Mouse (Mus musculus) kidney, embryonic 15.5 days (tissue): ENCODE results near the gene Pik3c2g. TPM values are rescaled to one million over a fixed set of nuclear protein-coding genes. Genes with fewer than 3 reads are reported as not detected.
A peak's percentile ranks its signal among the peaks of the same experiment; 100 is the strongest.

ENCODE experiments used
- ATAC-seq: fragments of 200-750 bp; cut with Nextera tagmentation; replicated peaks from 2 replicates; pipeline ENCODE4 v1.8.0; 2017; ENCODE audit warnings: moderate TSS enrichment; ENCODE audit not compliant: low FRiP score
- H3K27ac ChIP-seq: fragments of 300-500 bp; sonication (generic); 2 replicates; pipeline ENCODE4 v1.5.1; 2015; ENCODE audit warnings: mild to moderate bottlenecking, inconsistent platforms
- H3K27me3 ChIP-seq: fragments of 300-500 bp; sonication (generic); 2 replicates; pipeline ENCODE4 v1.6.1; 2015; ENCODE audit warnings: inconsistent platforms
- H3K36me3 ChIP-seq: fragments of 300-500 bp; sonication (generic); 2 replicates; pipeline ENCODE4 v1.6.1; 2015; ENCODE audit warnings: inconsistent platforms
- H3K4me1 ChIP-seq: fragments of 300-500 bp; sonication (generic); 2 replicates; pipeline ENCODE4 v1.6.1; 2015; ENCODE audit warnings: inconsistent platforms
- H3K4me2 ChIP-seq: fragments of 300-500 bp; sonication (generic); 2 replicates; pipeline ENCODE4 v1.6.1; 2015; ENCODE audit warnings: moderate library complexity, mild to moderate bottlenecking, inconsistent platforms
- H3K4me3 ChIP-seq: fragments of 300-500 bp; sonication (generic); replicated peaks from 2 replicates; pipeline ENCODE4 v1.5.1; 2015; ENCODE audit warnings: mild to moderate bottlenecking, inconsistent platforms
- H3K9ac ChIP-seq: fragments of 300-500 bp; sonication (generic); 2 replicates; pipeline ENCODE4 v1.6.1; 2015; ENCODE audit warnings: mild to moderate bottlenecking, inconsistent platforms
- H3K9me3 ChIP-seq: fragments of 300-500 bp; sonication (generic); replicated peaks from 2 replicates; pipeline ENCODE4 v1.6.1; 2016; ENCODE audit warnings: inconsistent platforms
- WGBS: fragments of 180-500 bp; shearing (Covaris S2); methylation state at CpG from one replicate; pipeline ENCODE4 v1.1.7; 2015; ENCODE audit warnings: mixed read lengths; 5-methylcytosine and 5-hydroxymethylcytosine counted together
- polyA plus RNA-seq: library from polyadenylated mRNA; unstranded; fragments of >200 nt; fragmentation: Nextera tagmentation; extraction: Ambion mirVana; gene quantifications from 2 replicates; pipeline ENCODE4 v1.2.1, GENCODE M21; 2015

The Pik3c2g gene
- polyA plus RNA-seq, 1 experiment from 2014 or later = 0.16 TPM

DNA sequence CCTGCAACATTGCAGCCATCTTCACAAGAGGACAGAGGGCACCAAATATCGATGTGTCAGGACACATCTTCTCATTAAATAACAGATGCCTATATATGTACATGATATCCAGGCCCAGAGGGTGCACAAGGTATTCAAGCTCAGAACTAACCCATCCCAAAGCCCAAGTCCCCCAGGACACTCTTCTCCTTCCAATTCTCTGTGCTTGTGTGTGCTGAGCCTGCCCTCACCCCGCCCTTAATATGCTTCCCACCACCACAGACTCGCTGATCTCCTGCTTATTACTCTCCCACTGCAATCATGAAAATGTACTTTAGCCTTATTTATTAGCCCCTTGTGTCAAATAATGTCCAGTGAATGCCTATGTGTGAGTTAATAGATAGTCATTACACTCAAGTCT lies 377.9 kb downstream of the Pik3c2g start:
- H3K9me3 ChIP-seq = no peaks in the 10 kb centered on the region
- no peak overlapping the region for H3K4me3 ChIP-seq
- no peaks in the 10 kb centered on the region for H3K36me3 ChIP-seq
- H3K4me2 ChIP-seq = no peak overlapping the region
- no peaks in the 10 kb centered on the region for H3K4me1 ChIP-seq
- ATAC-seq = no peak
- WGBS = 68% methylated on average over 3 of the region's 3 CpGs
- H3K27ac ChIP-seq = no peak overlapping the region
- no peak overlapping the region for H3K9ac ChIP-seq
- no peaks in the 10 kb centered on the region for H3K27me3 ChIP-seq

DNA sequence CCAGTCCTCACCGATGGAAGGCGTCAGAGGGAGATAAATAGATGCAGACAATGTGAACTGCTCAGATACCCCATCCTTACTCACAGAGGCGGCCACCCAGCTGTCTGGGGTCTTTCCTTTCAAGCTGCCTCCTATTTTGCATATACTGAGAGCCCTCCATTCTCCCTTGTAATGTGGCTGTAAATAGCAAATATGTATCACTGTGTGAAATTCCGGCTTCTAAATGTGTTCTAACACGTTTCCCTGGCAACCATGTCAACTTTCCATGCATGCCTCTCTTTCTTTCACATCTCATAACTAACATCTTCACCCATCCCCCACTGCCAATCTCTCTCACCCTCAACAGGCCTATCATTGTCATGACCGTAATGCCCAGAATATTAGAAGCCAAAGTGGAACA lies 379.7 kb downstream of the Pik3c2g start:
- no peaks in the 10 kb centered on the region for H3K27me3 ChIP-seq
- H3K36me3 ChIP-seq = no peaks in the 10 kb centered on the region
- H3K4me1 ChIP-seq = no peaks in the 10 kb centered on the region
- ATAC-seq = no peak
- no peak overlapping the region for H3K9ac ChIP-seq
- no peak overlapping the region for H3K4me2 ChIP-seq
- H3K9me3 ChIP-seq = no peaks in the 10 kb centered on the region
- 75% methylated on average over 6 of the region's 6 CpGs for WGBS
- H3K27ac ChIP-seq = no peak overlapping the region
- H3K4me3 ChIP-seq = no peak overlapping the region

DNA sequence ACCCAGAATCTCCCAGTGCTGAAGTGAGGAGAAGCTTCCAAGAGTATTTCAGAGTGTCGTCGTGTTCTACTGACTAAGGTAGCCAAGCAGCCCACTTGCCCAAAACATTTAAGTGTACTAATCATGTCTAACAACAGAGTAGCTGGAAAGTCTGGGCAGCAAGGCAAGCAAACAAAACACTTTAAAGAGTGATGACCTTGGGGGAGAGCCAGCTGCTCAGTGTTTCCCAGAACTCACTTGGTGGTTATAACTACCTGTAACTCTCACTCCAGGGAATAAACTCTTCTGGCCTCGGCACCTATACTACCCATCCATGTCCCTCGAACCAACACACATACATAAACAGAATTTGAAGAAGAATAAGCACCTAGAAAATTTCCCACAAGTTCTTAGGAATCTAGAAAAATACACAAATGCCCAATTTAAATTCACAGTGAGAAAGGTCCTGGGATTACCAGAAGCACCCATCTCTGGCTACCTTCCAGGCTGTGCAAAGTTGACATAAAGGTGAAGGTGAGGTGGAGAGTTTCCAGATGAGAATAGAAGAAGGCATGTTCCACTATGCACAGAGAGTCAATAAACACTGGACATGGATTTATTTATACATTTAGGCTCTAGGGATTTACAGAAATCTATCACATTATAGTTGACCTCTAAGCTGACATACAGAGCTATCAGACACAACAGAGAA lies 384.7 kb downstream of the Pik3c2g start:
- no peak overlapping the region for H3K4me3 ChIP-seq
- no peaks in the 10 kb centered on the region for H3K27me3 ChIP-seq
- no peak overlapping the region for H3K4me2 ChIP-seq
- no peaks in the 10 kb centered on the region for H3K9me3 ChIP-seq
- WGBS = 80% methylated on average over 4 of the region's 4 CpGs
- no peaks in the 10 kb centered on the region for H3K4me1 ChIP-seq
- no peak overlapping the region for H3K27ac ChIP-seq
- ATAC-seq = no peak
- no peaks in the 10 kb centered on the region for H3K36me3 ChIP-seq
- H3K9ac ChIP-seq = no peak overlapping the region

DNA sequence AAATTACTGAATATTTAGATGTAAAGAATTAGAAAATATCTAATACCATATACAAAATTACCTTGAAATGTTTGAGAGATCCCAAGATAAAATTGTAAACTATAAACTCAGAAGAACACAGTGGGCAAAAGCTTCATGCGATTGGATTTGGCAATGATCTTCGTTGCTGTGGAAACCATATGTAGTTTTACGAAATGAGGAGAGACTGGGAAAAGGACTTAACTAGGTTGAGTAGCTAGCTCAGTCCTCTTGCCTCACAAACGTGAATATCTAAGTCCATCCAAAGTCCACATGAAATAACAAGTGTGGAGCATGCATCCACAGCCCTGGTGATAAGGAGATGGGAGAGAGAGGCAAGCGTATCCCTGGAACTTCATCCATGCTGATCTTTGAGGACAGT lies 387.6 kb downstream of the Pik3c2g start:
- Histone ChIP-seq H3K4me1 (no peaks in the 10 kb centered on the region; the same call in none of the 2 replicates), H3K27me3 (no peaks in the 10 kb centered on the region), H3K4me3 (no peak overlapping the region), H3K9me3 (no peaks in the 10 kb centered on the region), H3K9ac (no peak overlapping the region), H3K27ac (no peak overlapping the region), H3K4me2 (no peak overlapping the region), H3K36me3 (no peaks in the 10 kb centered on the region)
- ATAC-seq = no peak
- WGBS = 89% methylated on average over 5 of the region's 5 CpGs

DNA sequence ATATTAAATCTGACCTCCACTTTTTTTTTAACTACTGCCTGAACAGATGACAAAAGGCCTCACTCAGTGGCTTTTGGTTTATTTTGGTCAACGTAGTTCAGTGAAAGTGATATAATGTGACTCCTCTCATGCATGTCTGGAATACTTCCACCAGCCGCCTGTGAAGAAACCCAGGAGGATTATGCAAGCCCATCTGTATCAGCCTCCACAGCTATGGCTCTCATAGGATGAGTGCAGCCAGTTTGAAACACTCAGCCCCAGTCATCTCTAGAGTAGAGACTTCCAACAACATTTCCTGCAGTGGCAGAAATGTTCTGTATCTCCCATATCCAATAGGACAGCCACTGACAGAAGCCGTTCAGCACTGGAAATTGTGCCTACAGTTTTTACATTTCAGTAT lies 391.1 kb downstream of the Pik3c2g start:
- peak; percentile 85 for ATAC-seq
- Histone ChIP-seq H3K27ac (no peak overlapping the region), H3K4me1 (no peaks in the 10 kb centered on the region; the same call in none of the 2 replicates), H3K9me3 (no peaks in the 10 kb centered on the region), H3K4me2 (no peak overlapping the region), H3K36me3 (no peaks in the 10 kb centered on the region), H3K9ac (no peak overlapping the region), H3K27me3 (no peaks in the 10 kb centered on the region), H3K4me3 (no peak overlapping the region)
- 37% methylated on average over 3 of the region's 3 CpGs for WGBS

DNA sequence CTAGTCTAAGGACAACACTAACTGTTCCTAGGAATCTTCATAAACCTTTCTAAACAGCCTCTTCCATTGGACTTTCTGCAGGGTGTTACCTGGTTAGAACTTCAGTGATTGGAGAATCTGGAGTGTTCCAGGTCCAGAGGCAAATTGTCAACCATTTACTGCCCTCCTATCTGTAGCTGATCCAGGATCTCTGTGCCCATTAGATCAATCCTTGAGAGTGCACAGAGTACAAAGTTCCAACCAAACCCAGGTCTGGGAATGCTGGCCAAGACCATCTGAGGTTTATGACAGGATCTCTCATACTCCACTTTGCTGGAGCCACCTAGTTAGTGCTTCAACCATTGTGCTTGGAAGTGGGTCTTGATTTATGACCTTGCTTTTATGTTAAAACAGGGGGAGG lies 394.0 kb downstream of the Pik3c2g start:
- H3K27ac ChIP-seq = no peak overlapping the region
- no peak for ATAC-seq

DNA sequence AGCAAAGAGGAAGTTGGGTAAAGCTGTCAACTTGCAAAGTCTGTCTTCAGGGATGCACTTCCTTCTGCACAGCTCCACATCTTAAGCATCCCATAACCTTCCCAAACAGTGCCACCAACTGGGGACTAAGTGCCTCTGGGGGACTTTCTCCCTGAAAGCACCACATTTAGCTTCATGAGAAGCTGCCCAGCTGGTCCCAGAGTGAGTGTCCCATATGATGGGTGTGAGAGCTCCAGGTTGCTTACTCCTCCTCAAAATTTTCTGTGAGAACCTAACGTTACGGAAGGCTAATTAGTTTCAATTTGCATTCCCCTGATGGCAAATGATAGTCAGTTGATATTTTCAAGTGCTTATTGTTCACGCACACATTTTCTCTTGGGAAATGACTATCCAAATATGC lies 397.0 kb downstream of the Pik3c2g start:
- H3K4me2 ChIP-seq = no peak overlapping the region
- ATAC-seq = no peak
- WGBS = 89% methylated on average over 3 of the region's 3 CpGs
- no peaks in the 10 kb centered on the region for H3K9me3 ChIP-seq
- H3K27ac ChIP-seq = no peak overlapping the region
- no peak overlapping the region for H3K9ac ChIP-seq
- no peak overlapping the region for H3K4me3 ChIP-seq
- H3K4me1 ChIP-seq = peaks cover 4% of the 10 kb centered on the region; the same call in 1 of the 2 replicates
- no peaks in the 10 kb centered on the region for H3K27me3 ChIP-seq
- no peaks in the 10 kb centered on the region for H3K36me3 ChIP-seq

More for the DNA sequence above, 394.0 kb downstream of the Pik3c2g start:
- Histone ChIP-seq H3K36me3 (no peaks in the 10 kb centered on the region), H3K9me3 (no peaks in the 10 kb centered on the region), H3K4me2 (no peak overlapping the region), H3K27me3 (no peaks in the 10 kb centered on the region), H3K4me3 (no peak overlapping the region), H3K9ac (no peak overlapping the region), H3K4me1 (no peaks in the 10 kb centered on the region; the same call in none of the 2 replicates)

GRCm38 (mm10) chr6:139986564-139986963 lies 399.5 kb downstream of the Pik3c2g start:
- H3K4me3 ChIP-seq = no peak overlapping the region
- 54% methylated on average over 2 of the region's 2 CpGs for WGBS
- H3K9ac ChIP-seq = no peak overlapping the region
- H3K36me3 ChIP-seq = no peaks in the 10 kb centered on the region
- no peak overlapping the region for H3K4me2 ChIP-seq
- H3K27ac ChIP-seq = no peak overlapping the region
- no peaks in the 10 kb centered on the region for H3K27me3 ChIP-seq
- H3K4me1 ChIP-seq = 0 out of 2 replicates have a peak, but pooled peaks cover 4% of the 10 kb centered on the region
- ATAC-seq = no peak
- no peaks in the 10 kb centered on the region for H3K9me3 ChIP-seq

- Histone ChIP-seq H3K27ac (no peak overlapping the region), H3K36me3 (no peaks in the 10 kb centered on the region), H3K4me3 (no peak overlapping the region), H3K4me1 (0 out of 2 replicates have a peak, but pooled peaks cover 4% of the 10 kb centered on the region), H3K9ac (no peak overlapping the region), H3K9me3 (no peaks in the 10 kb centered on the region), H3K27me3 (no peaks in the 10 kb centered on the region), H3K4me2 (no peak overlapping the region)
- no peak for ATAC-seq
- WGBS = 86% methylated on average over 6 of the region's 6 CpGs
These were observed 402.1 kb downstream of the Pik3c2g start for GRCm38 (mm10) chr6:139989075-139989474.

- no peak overlapping the region for H3K4me2 ChIP-seq
- no peaks in the 10 kb centered on the region for H3K27me3 ChIP-seq
- H3K4me1 ChIP-seq = 0 out of 2 replicates have a peak, but pooled peaks cover 4% of the 10 kb centered on the region
- no peaks in the 10 kb centered on the region for H3K36me3 ChIP-seq
- no peak for ATAC-seq
- H3K9ac ChIP-seq = no peak overlapping the region
- no peak overlapping the region for H3K27ac ChIP-seq
- 85% methylated on average over 10 of the region's 10 CpGs for WGBS
- no peak overlapping the region for H3K4me3 ChIP-seq
- H3K9me3 ChIP-seq = no peaks in the 10 kb centered on the region
These were observed 402.6 kb downstream of the Pik3c2g start for GRCm38 (mm10) chr6:139989597-139989996.

DNA sequence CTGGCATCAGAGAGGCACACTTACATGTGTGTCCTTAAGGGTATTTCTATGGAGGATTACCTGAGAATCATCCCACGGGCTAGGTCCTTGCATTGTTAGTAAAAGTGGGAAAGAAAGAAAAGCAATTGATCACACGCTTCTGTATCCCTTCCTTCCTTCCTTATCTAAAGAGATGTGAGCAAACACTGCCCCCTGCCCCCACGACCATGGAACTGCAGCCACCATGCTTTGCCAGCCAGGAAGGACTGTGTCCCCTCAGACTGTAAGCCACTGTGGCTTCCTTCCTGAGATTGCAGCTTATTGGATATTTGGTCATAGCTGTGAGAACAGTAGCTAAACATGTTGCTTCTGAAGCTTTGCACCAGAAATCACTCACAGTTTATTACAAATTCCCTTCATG lies 418.2 kb downstream of the Pik3c2g start:
- Histone ChIP-seq H3K9me3 (peaks cover 5% of the 10 kb centered on the region; the same call in 1 of the 2 replicates), H3K4me2 (no peak overlapping the region), H3K27ac (no peak overlapping the region), H3K36me3 (no peaks in the 10 kb centered on the region), H3K9ac (no peak overlapping the region), H3K4me1 (0 out of 2 replicates have a peak, but pooled peaks cover 4% of the 10 kb centered on the region), H3K27me3 (no peaks in the 10 kb centered on the region), H3K4me3 (no peak overlapping the region)
- no peak for ATAC-seq
- 86% methylated on average over 3 of the region's 3 CpGs for WGBS
